Mouse (Mus musculus): Measurements from ENCODE around the gene Fermt2.

Gene Fermt2

DNA sequence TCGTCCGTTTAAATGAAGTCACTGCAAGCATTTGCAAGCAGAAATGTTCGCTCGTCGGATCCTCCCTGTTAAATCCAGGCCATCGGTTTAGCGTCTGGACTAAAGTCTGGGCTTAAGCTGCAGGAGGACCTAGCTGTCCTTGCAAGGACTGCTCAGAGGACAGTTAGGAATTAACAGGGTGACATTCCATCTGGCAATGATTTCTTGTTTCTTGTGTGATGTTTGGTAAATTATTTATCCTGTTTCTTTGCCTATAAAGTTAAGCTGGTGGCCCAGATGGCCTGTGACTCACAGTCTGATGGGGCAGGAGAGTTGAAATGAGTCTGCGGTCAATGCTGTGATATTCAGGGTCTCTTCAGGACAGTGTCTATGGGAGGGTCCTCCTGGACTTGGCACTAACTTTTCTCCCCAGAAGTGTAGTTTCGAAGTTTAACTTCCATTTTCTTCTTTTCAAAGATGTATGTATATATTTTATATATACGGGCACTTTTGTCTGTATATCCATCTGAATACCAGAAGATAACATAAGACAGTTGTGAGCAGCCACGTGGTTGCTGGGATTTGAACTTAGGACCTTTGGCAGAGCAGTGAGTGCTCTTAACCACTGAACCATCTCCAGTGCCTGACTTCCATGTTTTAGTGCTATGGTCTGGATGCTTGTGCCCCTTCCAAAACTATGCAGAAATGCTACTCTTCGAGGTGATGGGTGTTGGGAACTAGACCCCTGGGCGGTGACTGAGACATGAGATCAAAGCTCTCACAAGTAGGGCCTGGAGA, 99.7 kb downstream of the Fermt2 start:
- DNase-seq, result no peak

- peak in 1 of 2 experiments; percentile 24 for DNase-seq
Measured at GRCm38 (mm10) chr14:45423220-45423619, 106.7 kb downstream of the Fermt2 start.

DNA sequence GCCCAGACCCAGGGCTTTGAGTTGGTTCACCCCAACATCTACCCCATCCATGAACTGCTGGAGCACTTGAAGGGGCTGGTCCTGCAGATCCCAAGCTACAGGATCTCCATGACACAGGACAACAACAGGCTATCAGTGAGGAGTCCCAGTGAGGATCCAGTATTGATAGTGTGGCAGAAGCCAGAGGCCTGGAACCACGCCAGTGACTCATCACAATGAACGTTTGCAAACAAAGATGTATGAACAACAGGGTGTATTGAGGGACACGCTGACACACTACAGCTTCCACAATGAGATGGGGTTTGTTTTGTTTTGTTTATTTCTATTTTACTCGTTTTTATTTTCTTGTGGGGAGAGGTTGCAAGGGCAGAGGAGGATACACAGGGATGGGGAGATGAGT, 107.5 kb downstream of the Fermt2 start:
- DNase-seq, result no peak

GRCm38 (mm10) chr14:45419323-45419722, 110.6 kb downstream of the Fermt2 start:
- no peak for DNase-seq

DNA sequence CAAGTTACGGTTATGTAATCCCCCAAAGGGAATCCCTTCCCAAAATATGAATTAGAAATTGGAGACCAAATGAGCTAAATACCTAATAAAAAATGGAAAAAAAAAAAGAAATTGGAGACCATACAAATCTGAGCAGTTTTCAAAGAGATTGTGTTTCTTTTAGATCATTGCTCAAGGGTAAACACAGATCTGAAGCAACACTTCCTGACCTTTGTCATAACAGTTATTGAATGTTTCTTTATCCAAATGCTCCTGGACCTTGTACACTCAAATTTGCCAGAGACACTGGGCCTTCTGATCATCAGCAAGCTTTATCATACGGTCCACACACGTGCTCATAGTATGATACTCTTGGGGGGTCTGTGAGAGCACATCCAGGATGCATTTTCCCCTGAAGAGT, 111.4 kb downstream of the Fermt2 start:
- DNase-seq, result no peak

DNA sequence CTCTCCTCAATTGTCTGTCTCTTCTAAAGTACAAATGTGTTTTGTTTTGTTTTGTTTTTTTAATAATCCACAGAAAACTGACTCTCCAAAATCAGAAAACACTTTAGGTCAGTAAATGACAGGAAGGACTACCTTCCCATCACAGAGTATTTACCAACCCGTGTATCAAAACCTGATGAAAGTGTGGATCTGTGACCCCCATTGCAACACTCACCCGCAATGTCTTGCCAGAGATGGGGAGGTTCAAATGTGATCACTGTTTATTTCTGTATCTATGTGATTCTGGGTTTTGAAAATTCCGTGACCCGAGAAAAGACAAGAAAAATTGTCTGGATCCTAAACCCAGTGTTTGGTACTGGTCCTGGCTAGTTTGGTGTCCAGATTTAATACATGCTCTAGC, 113.7 kb downstream of the Fermt2 start:
- DNase-seq, result no peak
